Mouse (Mus musculus): ENCODE measurements at regions not wholly inside any gene's neighbourhood (a gene's known extent, or its start where the extent isn't known, plus 50 kb on each side); places are given as distances from the start of the nearest gene placed in this dataset.
A peak's percentile ranks its signal among the peaks of the same experiment; 100 is the strongest.

DNA sequence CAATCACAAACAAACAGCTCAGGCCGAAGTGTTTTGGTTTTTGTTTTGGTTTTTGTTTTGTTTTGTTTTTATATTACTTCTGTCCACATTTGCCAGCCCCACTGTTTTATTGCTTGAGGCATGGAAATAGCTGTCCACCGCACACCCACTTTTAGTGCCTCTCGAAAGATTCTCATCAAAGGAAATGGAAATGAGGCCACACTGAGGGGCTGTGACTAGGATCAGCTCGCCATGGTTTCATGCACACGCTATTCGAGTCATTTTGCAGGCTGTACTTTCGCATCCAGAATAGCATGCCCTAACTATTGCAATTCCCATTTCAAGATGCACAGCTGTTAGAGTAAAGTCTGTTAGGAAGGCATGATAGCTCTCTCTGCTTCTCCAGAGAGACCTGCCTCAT is 1543.4 kb upstream of the Tenm3 start:
- DNase-seq (ENCODE audit: extremely low spot score, low read depth, low spot score), result no peak

GRCm38 (mm10) chr8:50383697-50384096 is 1539.9 kb upstream of the Tenm3 start:
- no peak for DNase-seq (ENCODE audit: extremely low spot score, low read depth, low spot score)

DNA sequence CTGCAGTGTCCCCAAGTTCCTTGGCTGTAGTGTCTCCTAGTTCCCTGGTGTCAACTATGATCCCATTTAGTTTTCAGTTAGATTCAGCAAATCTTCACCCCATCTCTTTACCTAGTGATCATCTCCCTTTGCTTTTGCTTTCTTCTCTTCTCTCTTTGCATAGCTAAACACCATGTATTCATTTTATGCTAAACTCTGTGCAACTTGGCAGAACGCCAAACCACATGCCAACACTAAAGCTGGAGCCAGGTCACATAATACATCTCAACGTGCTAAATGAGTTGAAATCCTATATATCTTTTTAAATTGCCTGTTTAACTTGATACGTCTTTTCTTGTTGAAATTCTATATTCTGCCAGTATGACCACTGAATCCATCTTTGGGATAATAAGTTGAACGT is 1536.0 kb upstream of the Tenm3 start:
- no peak for DNase-seq (ENCODE audit: extremely low spot score, low read depth, low spot score)

GRCm38 (mm10) chr8:50373790-50374189 is 1530.0 kb upstream of the Tenm3 start:
- DNase-seq (ENCODE audit: extremely low spot score, low read depth, low spot score), result no peak

DNA sequence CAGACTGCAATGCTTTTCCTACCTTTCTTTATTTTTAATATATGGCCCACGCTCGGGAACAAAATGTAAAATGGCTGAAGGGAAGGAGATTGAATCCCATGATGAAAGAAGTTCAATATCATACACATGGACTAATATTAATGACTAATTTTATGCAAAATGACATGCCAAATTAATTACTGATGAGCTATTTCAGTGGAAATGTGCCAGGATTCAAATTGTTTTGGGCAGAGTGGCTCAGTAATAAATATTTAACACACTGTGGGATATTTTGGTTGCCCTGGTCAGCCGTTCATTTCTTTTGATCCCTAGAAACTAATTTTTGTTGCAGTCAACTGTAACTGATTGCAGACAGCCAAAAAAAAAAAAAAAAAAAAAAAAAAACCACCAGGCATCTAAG is 1482.7 kb upstream of the Tenm3 start:
- no peak for DNase-seq (ENCODE audit: extremely low spot score, low read depth, low spot score)

DNA sequence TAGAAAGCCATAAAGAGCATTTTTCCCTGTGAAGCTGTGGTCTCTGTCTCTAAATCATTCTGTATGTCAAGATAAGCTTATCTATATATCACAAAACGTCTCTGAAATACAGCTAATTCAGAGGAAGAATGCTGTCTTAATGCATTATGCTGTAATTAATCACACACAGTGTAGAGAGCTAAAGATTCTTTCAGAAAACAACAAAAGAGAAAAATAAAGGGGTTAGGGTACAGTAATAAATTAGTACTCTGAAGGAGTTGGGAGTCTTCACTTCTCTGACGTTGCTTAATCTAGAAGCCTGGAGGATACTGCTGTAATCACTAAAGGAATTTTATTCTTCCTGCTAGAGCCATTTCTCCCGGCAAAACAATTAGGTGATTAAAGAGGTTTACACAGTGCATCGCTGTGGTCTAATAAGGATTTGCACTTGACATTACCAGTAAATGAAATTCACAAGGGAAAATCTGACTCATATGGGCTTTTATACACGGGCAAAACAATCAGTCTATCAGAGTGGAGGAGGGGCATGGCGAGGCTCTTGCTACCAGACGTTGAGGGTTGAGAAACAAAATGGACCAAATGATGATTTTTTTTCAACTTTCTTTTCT is 1477.7 kb upstream of the Tenm3 start:
- DNase-seq (ENCODE audit: extremely low spot score, low read depth, low spot score), result no peak

GRCm38 (mm10) chr8:50316641-50317040 is 1472.9 kb upstream of the Tenm3 start:
- DNase-seq (ENCODE audit: extremely low spot score, low read depth, low spot score), result no peak

GRCm38 (mm10) chr8:50310308-50310707 is 1466.6 kb upstream of the Tenm3 start:
- no peak for DNase-seq (ENCODE audit: extremely low spot score, low read depth, low spot score)

DNA sequence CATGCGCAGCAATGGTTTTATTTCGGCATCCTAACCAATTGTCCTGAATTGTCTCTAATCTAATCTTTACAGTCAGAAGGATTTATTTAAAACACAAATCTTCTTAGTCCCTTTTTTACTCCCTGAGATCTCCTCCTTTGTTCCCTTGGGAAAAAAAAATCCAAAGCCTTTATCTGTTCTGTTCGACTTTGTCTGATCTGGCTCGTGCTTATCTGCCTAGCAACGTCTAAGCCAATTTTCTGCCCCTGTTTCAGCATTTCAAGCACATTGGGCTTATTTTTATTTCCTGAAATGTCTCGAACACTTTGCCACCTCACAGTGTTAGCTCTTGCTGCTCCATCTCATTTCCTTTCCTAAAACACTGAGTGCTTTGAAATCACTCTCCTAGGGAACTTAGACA is 1456.6 kb upstream of the Tenm3 start:
- no peak for DNase-seq (ENCODE audit: extremely low spot score, low read depth, low spot score)

DNA sequence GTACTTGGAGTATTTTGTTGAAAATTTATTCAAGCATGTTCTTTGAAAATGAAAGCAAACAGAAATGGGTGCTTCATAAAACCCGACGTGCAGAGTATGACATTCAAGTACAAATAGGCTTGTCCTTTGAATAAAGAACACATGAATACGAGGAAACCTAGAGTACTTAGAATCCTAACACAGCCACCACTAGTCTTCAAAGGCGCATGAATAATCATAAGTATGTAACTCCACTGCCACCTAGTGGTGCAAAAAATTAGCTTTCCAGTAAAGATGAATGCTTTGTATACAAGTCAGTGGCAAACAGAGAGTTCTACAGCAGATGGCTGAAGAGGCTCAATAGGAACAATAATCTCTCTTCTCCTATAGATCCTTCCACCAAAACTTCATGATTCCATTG is 1449.8 kb upstream of the Tenm3 start:
- DNase-seq (ENCODE audit: extremely low spot score, low read depth, low spot score), result peak; percentile 87

DNA sequence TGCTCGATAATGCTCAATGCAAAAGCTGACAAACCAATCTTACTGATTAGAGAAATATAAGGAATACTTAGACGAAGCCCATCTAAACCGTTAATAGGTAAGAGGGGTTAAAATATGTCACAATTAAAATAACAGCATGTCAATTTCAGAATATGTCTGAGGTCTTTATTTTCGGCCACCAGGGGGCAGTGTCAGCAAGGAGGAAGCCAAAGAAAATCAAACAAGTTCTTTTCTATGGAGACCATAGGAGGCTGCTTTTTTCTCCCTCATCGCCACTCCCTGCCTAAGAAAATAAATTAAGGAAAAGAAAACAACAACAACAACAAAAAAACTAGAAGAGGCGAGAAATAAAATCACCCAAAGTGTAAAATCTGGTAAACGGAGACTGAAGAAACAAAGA is 1448.4 kb upstream of the Tenm3 start:
- DNase-seq (ENCODE audit: extremely low spot score, low read depth, low spot score), result peak; percentile 22

DNA sequence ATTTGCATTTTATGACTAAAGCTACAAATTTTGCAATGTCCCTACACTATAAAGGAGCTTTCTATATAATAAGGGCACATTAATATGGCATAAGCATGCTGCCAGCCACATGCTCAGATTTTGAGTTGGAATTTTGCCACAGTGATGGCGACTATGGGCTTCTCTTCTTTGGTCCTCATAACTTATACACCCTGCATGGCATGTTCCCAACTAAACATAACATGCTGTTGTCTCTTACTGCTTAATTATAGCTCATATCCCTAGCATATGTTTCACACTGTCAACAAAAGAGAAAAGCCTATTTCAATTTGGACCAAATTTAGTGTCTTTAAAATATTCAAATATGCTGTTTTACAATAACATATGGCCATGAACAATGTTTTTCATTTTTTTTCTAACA is 1432.6 kb upstream of the Tenm3 start:
- DNase-seq (ENCODE audit: extremely low spot score, low read depth, low spot score), result no peak

GRCm38 (mm10) chr8:50264757-50265156 is 1421.0 kb upstream of the Tenm3 start:
- peak; percentile 3 for DNase-seq (ENCODE audit: extremely low spot score, low read depth, low spot score)

Measured in hindlimb bud, embryonic 11.5 days (tissue).